Mouse (Mus musculus) lung, postnatal 0 days (tissue): ENCODE results near the gene Nfix.
A peak's percentile ranks its signal among the peaks of the same experiment; 100 is the strongest.

Experiments used
- CTCF ChIP-seq: IDR thresholded peaks from 2 replicates; pipeline ENCODE4 v1.5.1; 2016; ENCODE audit warnings: antibody characterized with exemption, mild to moderate bottlenecking
- EP300 ChIP-seq: IDR thresholded peaks from 2 replicates; pipeline ENCODE4 v1.6.1; 2016; ENCODE audit warnings: antibody characterized with exemption, mild to moderate bottlenecking, control low read depth

- 0 out of 2 replicates have a peak, but pooled peaks have one; percentile 13 for TF ChIP-seq CTCF
- no peak for TF ChIP-seq EP300
Observed at GRCm38 (mm10) chr8:84806031-84806430, 5.9 kb upstream of the Nfix start.
